Mouse (Mus musculus): Measurements from ENCODE around the gene Mfng.

GRCm38 (mm10) chr15:78737146-78737545 lies 36.1 kb downstream of the Mfng start:
- TF ChIP-seq POLR2A (IDR thresholded peaks at IDR 0.05; ENCODE audit: extremely low read depth, insufficient read depth, low read length), result no peak
- no peak for TF ChIP-seq CTCF (IDR thresholded peaks at IDR 0.05; ENCODE audit: extremely low read depth, insufficient read depth, low read length)

All from cortical plate, adult 2 months (tissue).